Mouse (Mus musculus) ZHBTc4 (cell line): ENCODE measurements around the gene Eri3.

Source experiments
- DNase-seq: peaks from one replicate; pipeline ENCODE4 v3.0.0-alpha.2; 2011; ENCODE audit warnings: low read depth, low spot score

The Eri3 gene

GRCm38 (mm10) chr4:117624660-117625059 is 74.5 kb downstream of the Eri3 start:
- no peak for DNase-seq

GRCm38 (mm10) chr4:117628464-117628863 is 78.3 kb downstream of the Eri3 start:
- no peak for DNase-seq

GRCm38 (mm10) chr4:117630053-117630670 is 80.0 kb downstream of the Eri3 start:
- no peak for DNase-seq

- no peak for DNase-seq
These were observed 83.4 kb downstream of the Eri3 start for GRCm38 (mm10) chr4:117633527-117633926.

- DNase-seq, result no peak
These were observed 84.5 kb downstream of the Eri3 start for GRCm38 (mm10) chr4:117634642-117635041.

GRCm38 (mm10) chr4:117636152-117636551 is 86.0 kb downstream of the Eri3 start:
- DNase-seq, result no peak

GRCm38 (mm10) chr4:117636891-117637613 is 86.9 kb downstream of the Eri3 start:
- DNase-seq, result no peak

GRCm38 (mm10) chr4:117640925-117641703 is 90.9 kb downstream of the Eri3 start:
- DNase-seq, result no peak

- no peak for DNase-seq
These were observed 91.6 kb downstream of the Eri3 start for GRCm38 (mm10) chr4:117641804-117642203.

- DNase-seq, result no peak
These were observed 94.9 kb downstream of the Eri3 start for GRCm38 (mm10) chr4:117645031-117645435.

GRCm38 (mm10) chr4:117645859-117646258 is 95.7 kb downstream of the Eri3 start:
- DNase-seq, result no peak

GRCm38 (mm10) chr4:117646496-117646895 is 96.3 kb downstream of the Eri3 start:
- no peak for DNase-seq

- no peak for DNase-seq
These were observed 97.0 kb downstream of the Eri3 start for GRCm38 (mm10) chr4:117646926-117647755.

GRCm38 (mm10) chr4:117651626-117652101 is 101.5 kb downstream of the Eri3 start:
- no peak for DNase-seq

- no peak for DNase-seq
These were observed 102.6 kb downstream of the Eri3 start for GRCm38 (mm10) chr4:117652727-117653126.

GRCm38 (mm10) chr4:117654016-117654702 is 104.0 kb downstream of the Eri3 start:
- no peak for DNase-seq

- no peak for DNase-seq
These were observed 104.7 kb downstream of the Eri3 start for GRCm38 (mm10) chr4:117654703-117655499.

GRCm38 (mm10) chr4:117655500-117655863 is 105.3 kb downstream of the Eri3 start:
- no peak for DNase-seq

GRCm38 (mm10) chr4:117656961-117657360 is 106.8 kb downstream of the Eri3 start:
- DNase-seq, result no peak

GRCm38 (mm10) chr4:117657646-117658045 is 107.5 kb downstream of the Eri3 start:
- DNase-seq, result no peak
